Mouse (Mus musculus): ENCODE measurements around the gene Fbxw8.

- TF ChIP-seq POLR2A (IDR thresholded peaks at IDR 0.05; ENCODE audit: low read depth, low read length): no peak
- no peak for TF ChIP-seq CTCF (IDR thresholded peaks at IDR 0.05; ENCODE audit: extremely low read depth, insufficient read depth, insufficient read length, insufficient replicate concordance)
Observed at GRCm38 (mm10) chr5:118139630-118140029, 15.6 kb downstream of the Fbxw8 start.
